Mouse (Mus musculus): ENCODE results near the gene Gm20843. TPM values are rescaled to one million over a fixed set of nuclear protein-coding genes. Genes with fewer than 3 reads are reported as not detected.
"Not testable (repeated sequence)": the region's sequence is repeated elsewhere in the genome, so short reads cannot be mapped to it uniquely, and the experiment has no call there.

Gene Gm20843
- polyA plus RNA-seq (2012; rRNA removed), result not detected in 2 replicates

DNA sequence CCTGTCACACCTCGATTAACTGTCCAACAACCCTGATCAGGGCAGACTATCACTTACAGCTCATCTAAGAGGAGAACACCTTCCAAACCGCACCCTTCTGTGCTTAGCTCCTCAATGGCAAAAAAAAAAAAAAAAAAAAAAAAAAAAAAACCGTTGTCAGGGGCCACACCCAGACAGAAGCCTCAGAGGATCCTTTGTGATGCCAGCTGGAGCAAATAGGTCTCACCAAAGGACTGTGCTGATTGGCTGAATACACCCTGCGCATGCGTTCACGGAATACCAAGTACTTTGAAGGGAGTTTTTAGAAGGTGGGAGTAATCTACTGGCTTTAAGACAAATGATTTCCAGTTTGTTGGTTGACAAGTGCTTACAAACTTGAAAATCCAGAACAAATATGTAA, at the start of gene Gm20843:
Gm20843 (minus strand) TSS at position 101 of the 400 bp plus-strand sequence.
- not testable (repeated sequence) for H3K4me3 ChIP-seq (ENCODE audit: insufficient read depth, low read length); H3K4me1 ChIP-seq (ENCODE audit: control insufficient read depth, insufficient read depth, low read length); H3K27ac ChIP-seq (ENCODE audit: insufficient read depth, low read length)
